Mouse (Mus musculus): Measurements from ENCODE around the gene Gm47841. TPM values are rescaled to one million over a fixed set of nuclear protein-coding genes. Genes with fewer than 3 reads are reported as not detected.

The Gm47841 gene
- polyA plus RNA-seq (2012) = not detected in 2 replicates

DNA sequence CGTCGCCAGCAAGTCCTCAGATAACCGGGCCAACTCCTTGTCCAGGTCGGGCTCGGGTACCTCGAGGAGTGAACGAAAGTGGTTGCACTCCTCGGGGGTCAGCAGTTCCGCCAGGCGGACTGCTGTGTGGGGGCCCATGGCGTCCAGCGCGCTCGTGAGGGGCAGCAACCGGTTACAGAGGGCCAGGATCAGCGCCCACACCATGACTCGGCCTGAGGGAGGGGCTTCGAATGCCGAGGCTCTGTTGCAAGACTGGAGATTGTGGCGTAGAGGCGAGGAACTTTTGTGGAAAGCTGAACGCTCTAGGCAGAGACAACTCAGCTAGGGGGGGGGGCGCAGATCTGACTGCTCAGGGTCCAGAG is at the start of gene Gm47841:
Gm47841 (minus strand) TSS at position 204 of the 362 bp plus-strand sequence.
- peaks cover 84% of the 10 kb centered on the region for H3K27me3 ChIP-seq (ENCODE audit: control insufficient read depth)
- H3K9me3 ChIP-seq (ENCODE audit: control insufficient read depth, low read length) = peaks cover 2% of the 10 kb centered on the region; the same call in 1 of the 2 replicates
- H3K4me3 ChIP-seq (replicated peaks) = no peak within 1 kb of the TSS
- no peaks in the 10 kb centered on the region for H3K4me1 ChIP-seq (ENCODE audit: control insufficient read depth)
- no peaks in the 10 kb centered on the region for H3K36me3 ChIP-seq (ENCODE audit: control insufficient read depth)
- TF ChIP-seq TAL1 (IDR thresholded peaks at IDR 0.05; ENCODE audit: low read length) (no peak), GATA1 (IDR thresholded peaks at IDR 0.05; ENCODE audit: low read length) (no peak)

DNA sequence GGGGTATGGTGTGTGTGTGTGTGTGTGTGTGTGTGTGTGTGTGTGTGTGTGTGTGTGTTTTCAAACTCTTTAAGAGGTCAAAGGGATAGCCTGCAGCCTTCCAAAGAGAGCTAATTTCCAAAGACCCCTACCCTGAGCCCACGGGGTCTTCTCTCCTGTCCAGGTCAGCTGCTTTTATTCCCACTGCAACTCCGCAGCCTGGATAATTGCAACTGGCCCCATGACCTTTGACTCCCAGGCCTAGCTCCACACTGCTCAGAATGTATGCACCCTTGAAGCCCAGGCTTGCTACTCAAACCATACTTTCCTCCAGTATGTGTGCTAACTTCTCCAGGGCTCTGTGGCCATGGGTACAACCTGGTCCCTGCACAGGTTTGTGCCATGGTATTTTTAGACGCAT is 48.2 kb upstream of the Gm47841 start:
- no peaks in the 10 kb centered on the region for H3K36me3 ChIP-seq (ENCODE audit: control insufficient read depth)
- no peaks in the 10 kb centered on the region for H3K4me1 ChIP-seq (ENCODE audit: control insufficient read depth)
- H3K27me3 ChIP-seq (ENCODE audit: control insufficient read depth) = peaks cover 14% of the 10 kb centered on the region
- no peak overlapping the region for H3K4me3 ChIP-seq (replicated peaks)
- H3K9me3 ChIP-seq (ENCODE audit: control insufficient read depth, low read length) = no peaks in the 10 kb centered on the region
- TF ChIP-seq GATA1 (IDR thresholded peaks at IDR 0.05; ENCODE audit: low read length) = no peak
- TF ChIP-seq TAL1 (IDR thresholded peaks at IDR 0.05; ENCODE audit: low read length) = no peak

DNA sequence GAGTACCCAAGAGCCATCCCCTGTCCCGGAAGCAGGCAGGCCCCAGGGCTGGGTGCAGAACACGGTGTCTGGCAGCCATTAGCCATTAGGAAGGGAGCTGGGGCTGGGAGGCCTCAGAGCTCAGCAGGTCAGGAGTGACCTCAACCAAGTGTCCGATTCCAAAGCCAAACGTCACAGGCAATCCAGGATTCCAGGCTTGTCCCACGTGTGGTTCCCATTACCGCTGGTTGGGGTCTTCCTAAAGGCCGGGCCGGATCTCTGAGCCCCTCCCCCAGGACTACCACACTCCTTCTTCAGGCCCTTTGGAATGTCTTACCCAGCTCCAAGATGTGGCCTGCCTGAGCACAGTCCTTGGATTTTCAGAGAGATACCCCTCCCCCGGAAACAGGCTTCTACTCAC is 47.8 kb upstream of the Gm47841 start:
- no peaks in the 10 kb centered on the region for H3K4me1 ChIP-seq (ENCODE audit: control insufficient read depth)
- H3K27me3 ChIP-seq (ENCODE audit: control insufficient read depth) = peaks cover 14% of the 10 kb centered on the region
- no peaks in the 10 kb centered on the region for H3K36me3 ChIP-seq (ENCODE audit: control insufficient read depth)
- TF ChIP-seq GATA1 (IDR thresholded peaks at IDR 0.05; ENCODE audit: low read length) = no peak
- TF ChIP-seq TAL1 (IDR thresholded peaks at IDR 0.05; ENCODE audit: low read length) = no peak
- H3K9me3 ChIP-seq (ENCODE audit: control insufficient read depth, low read length) = no peaks in the 10 kb centered on the region
- no peak overlapping the region for H3K4me3 ChIP-seq (replicated peaks)

DNA sequence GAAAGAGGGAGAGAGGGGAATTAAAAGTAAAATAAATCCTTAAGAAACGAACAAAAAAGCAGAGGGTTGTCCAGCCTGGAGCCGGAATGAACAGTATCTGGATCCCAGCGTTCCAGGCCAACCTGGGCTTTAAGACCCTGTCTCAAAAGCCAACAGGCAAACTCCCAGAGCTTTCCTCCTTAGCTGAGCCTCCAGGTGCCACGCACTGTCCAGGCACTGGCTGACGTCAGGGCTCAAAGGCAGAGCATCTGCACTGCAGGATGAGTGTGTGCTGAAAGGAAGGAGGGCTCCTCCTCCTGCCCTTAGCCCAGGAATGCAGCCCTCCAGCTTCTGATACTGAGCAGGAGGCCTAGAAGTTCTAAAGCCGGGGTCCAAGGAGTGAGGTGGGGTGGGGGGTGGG is 46.8 kb upstream of the Gm47841 start:
- H3K9me3 ChIP-seq (ENCODE audit: control insufficient read depth, low read length) = no peaks in the 10 kb centered on the region
- no peak overlapping the region for H3K4me3 ChIP-seq (replicated peaks)
- H3K4me1 ChIP-seq (ENCODE audit: control insufficient read depth) = no peaks in the 10 kb centered on the region
- no peak for TF ChIP-seq TAL1 (IDR thresholded peaks at IDR 0.05; ENCODE audit: low read length)
- TF ChIP-seq GATA1 (IDR thresholded peaks at IDR 0.05; ENCODE audit: low read length) = no peak
- no peaks in the 10 kb centered on the region for H3K36me3 ChIP-seq (ENCODE audit: control insufficient read depth)
- H3K27me3 ChIP-seq (ENCODE audit: control insufficient read depth) = peaks cover 11% of the 10 kb centered on the region

DNA sequence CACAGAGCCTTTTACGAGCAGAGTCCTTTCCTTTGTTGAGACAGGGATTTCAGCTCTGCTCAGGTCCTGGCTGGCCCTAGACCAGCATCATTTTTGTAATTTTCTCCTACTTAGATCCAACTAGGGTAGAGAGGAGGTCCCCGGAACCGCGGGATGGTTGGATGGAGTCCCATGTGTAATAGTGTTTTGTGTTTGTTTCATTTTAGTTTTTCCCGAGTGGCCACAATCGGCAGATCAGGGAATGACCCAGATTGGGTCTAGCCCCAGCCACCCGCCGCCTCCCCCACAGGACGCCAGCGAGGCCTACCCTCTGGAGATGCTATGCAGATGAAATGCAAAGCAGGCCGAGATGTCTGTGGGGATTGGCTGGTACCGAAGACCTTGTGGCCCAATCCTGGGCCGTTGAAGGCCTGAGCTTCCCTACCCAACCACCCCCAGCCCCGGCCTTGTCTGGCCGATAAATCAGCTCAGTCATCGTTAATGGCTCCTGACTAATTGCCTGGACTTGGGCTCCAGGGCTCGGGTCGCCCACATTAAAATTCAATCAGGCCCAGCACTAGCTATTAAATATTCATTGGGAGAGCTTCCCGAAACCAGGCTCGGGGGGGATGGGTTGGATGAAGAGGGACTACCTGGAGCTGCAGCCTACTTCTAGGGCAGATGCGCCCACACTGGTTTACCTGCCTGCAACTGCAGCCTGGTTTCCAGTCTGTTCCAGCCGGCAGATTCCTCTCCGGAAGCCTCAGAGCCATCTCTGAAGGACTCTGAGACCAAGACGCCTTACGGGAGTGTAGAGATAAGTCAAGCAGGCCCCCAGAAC is 45.8 kb upstream of the Gm47841 start:
- TF ChIP-seq TAL1 (IDR thresholded peaks at IDR 0.05; ENCODE audit: low read length) (no peak), GATA1 (IDR thresholded peaks at IDR 0.05; ENCODE audit: low read length) (no peak)
- Histone ChIP-seq H3K27me3 (ENCODE audit: control insufficient read depth) (peaks cover 6% of the 10 kb centered on the region), H3K4me3 (replicated peaks) (no peak overlapping the region), H3K9me3 (ENCODE audit: control insufficient read depth, low read length) (no peaks in the 10 kb centered on the region), H3K4me1 (ENCODE audit: control insufficient read depth) (no peaks in the 10 kb centered on the region), H3K36me3 (ENCODE audit: control insufficient read depth) (no peaks in the 10 kb centered on the region)

DNA sequence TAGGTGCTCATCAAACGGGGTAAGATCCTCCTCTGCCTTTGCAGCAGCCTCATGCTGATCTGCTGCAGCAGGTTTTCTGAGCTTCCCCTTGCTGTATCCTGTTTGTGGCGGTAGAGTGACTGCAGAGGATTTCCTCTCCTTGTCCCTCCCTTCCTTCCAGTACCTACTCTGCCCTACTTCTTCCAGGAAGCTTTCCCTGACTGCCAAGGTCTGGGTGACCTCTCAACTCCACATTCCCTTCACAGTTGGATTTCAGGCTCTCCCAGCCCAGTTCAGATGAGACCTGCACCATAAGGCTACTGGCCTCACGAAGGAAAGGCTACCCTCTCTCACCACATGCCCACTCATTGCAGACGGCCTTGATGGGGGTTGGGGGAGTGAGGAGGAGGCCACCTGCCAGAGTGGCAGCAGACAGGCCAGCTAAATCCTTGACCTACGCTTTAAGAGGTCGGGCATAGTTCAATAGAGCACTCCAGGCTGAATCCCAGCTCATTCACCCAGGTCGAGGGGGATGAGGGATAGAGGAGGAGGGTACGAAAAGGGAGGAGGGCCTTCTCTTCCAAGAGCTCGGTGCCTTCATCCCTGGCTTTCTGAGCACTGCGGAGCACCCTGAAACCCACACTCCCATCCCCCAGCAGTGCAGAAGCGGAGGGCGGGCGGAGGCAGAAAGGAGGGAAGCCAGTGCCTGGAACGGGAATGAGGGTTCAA is 45.1 kb upstream of the Gm47841 start:
- no peak for TF ChIP-seq GATA1 (IDR thresholded peaks at IDR 0.05; ENCODE audit: low read length)
- H3K9me3 ChIP-seq (ENCODE audit: control insufficient read depth, low read length) = no peaks in the 10 kb centered on the region
- no peaks in the 10 kb centered on the region for H3K36me3 ChIP-seq (ENCODE audit: control insufficient read depth)
- H3K4me3 ChIP-seq (replicated peaks) = no peak overlapping the region
- peaks cover 3% of the 10 kb centered on the region; the same call in 1 of the 2 replicates for H3K27me3 ChIP-seq (ENCODE audit: control insufficient read depth)
- H3K4me1 ChIP-seq (ENCODE audit: control insufficient read depth) = no peaks in the 10 kb centered on the region

DNA sequence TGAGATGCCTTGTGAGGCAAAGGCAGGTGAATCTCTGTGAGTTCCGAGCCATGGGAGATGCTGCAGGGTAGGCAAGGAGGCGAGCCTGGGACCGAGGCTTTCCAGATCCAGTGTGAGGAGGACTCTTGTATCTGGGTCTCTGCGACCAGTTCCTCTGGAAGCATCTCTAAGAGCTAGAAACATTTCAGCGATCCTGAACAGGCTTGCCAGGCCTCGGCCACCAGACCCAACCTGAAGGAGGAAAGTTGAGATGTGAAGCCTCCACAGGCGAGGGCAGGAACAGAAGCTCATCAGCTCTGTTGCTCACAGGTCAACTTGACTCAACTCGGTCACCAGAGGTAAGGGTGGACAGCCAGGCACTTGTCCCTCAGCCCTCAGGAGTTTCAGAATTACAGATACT is 44.4 kb upstream of the Gm47841 start:
- no peaks in the 10 kb centered on the region for H3K36me3 ChIP-seq (ENCODE audit: control insufficient read depth)
- no peaks in the 10 kb centered on the region for H3K4me1 ChIP-seq (ENCODE audit: control insufficient read depth)
- H3K9me3 ChIP-seq (ENCODE audit: control insufficient read depth, low read length) = no peaks in the 10 kb centered on the region
- H3K4me3 ChIP-seq (replicated peaks) = no peak overlapping the region
- peaks cover 3% of the 10 kb centered on the region; the same call in 1 of the 2 replicates for H3K27me3 ChIP-seq (ENCODE audit: control insufficient read depth)
- no peak for TF ChIP-seq GATA1 (IDR thresholded peaks at IDR 0.05; ENCODE audit: low read length)
- no peak for TF ChIP-seq TAL1 (IDR thresholded peaks at IDR 0.05; ENCODE audit: low read length)

DNA sequence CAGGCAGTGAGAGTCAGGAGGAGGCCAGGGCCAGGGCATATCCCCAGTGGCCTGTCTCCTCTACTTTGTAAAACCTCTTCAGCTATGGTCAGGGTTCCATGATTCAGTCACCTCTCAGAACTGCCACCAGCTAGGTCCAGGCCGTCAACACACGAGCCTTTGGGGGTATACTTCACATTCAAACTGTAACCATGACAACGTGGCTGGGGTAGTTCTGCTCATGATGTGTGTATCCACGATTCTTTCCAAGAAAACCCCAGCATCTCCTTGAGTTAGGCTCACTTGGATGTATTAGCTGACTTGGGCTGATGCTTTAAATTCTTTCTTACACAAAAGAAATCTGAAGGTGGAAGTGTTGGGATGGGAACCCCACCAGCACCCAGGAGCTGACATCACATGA is 41.1 kb upstream of the Gm47841 start:
- TF ChIP-seq GATA1 (IDR thresholded peaks at IDR 0.05; ENCODE audit: low read length) = no peak
- no peak for TF ChIP-seq TAL1 (IDR thresholded peaks at IDR 0.05; ENCODE audit: low read length)
- H3K36me3 ChIP-seq (ENCODE audit: control insufficient read depth) = no peaks in the 10 kb centered on the region
- H3K9me3 ChIP-seq (ENCODE audit: control insufficient read depth, low read length) = no peaks in the 10 kb centered on the region
- no peak overlapping the region for H3K4me3 ChIP-seq (replicated peaks)
- peaks cover 3% of the 10 kb centered on the region; the same call in 1 of the 2 replicates for H3K27me3 ChIP-seq (ENCODE audit: control insufficient read depth)
- no peaks in the 10 kb centered on the region for H3K4me1 ChIP-seq (ENCODE audit: control insufficient read depth)

DNA sequence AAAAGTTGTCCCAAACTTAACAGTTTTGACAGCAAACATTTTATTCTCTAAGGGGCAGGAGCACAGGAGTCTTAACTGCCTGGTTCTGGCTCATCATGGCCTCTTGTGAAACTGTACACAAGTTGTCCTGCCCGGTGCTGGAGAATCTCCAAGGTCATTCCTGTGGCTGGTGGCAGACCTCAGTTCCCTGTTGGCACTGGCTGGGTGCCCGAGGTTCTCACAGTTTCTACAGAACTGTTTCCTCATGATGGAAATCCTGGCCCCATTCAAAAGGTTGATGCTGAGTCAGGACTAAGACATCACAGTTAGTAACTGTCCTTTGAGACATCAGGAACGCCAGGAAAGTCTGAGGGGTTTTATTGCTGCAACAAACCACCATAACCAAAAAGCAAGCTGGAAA is 39.8 kb upstream of the Gm47841 start:
- Histone ChIP-seq H3K4me1 (ENCODE audit: control insufficient read depth) (no peaks in the 10 kb centered on the region), H3K4me3 (replicated peaks) (no peak overlapping the region), H3K36me3 (ENCODE audit: control insufficient read depth) (no peaks in the 10 kb centered on the region), H3K27me3 (ENCODE audit: control insufficient read depth) (no peaks in the 10 kb centered on the region), H3K9me3 (ENCODE audit: control insufficient read depth, low read length) (no peaks in the 10 kb centered on the region)
- TF ChIP-seq TAL1 (IDR thresholded peaks at IDR 0.05; ENCODE audit: low read length) (no peak), GATA1 (IDR thresholded peaks at IDR 0.05; ENCODE audit: low read length) (no peak)
